Mouse (Mus musculus) heart, embryonic 11.5 days (tissue): ENCODE data around the gene Ass1. TPM values are rescaled to one million over a fixed set of nuclear protein-coding genes. Genes with fewer than 3 reads are reported as not detected.

Experiments used
- ATAC-seq: fragments of 200-750 bp; cut with Nextera tagmentation; replicated peaks from 2 replicates; pipeline ENCODE4 v1.8.0; 2017; ENCODE audit warnings: moderate library complexity; ENCODE audit not compliant: insufficient number of reproducible peaks, low FRiP score, low TSS enrichment
- H3K27ac ChIP-seq: fragments of 300-500 bp; sonication (generic); 2 replicates; pipeline ENCODE4 v1.5.1; 2014; ENCODE audit warnings: mild to moderate bottlenecking, low read depth, low read length
- H3K27me3 ChIP-seq: fragments of 300-500 bp; sonication (generic); 2 replicates; pipeline ENCODE4 v1.6.1; 2014; ENCODE audit warnings: mild to moderate bottlenecking, low read length, mixed read lengths; ENCODE audit not compliant: control insufficient read depth, insufficient read depth
- H3K36me3 ChIP-seq: fragments of 300-500 bp; sonication (generic); 2 replicates; pipeline ENCODE4 v1.6.1; 2014; ENCODE audit warnings: mild to moderate bottlenecking, low read length, moderate library complexity, mixed read lengths; ENCODE audit not compliant: control insufficient read depth, insufficient read depth
- H3K4me1 ChIP-seq: fragments of 300-500 bp; sonication (generic); 2 replicates; pipeline ENCODE4 v1.6.1; 2014; ENCODE audit warnings: low read length; ENCODE audit not compliant: control insufficient read depth, insufficient read depth
- H3K4me2 ChIP-seq: fragments of 300-500 bp; sonication (generic); 2 replicates; pipeline ENCODE4 v1.6.1; 2014; ENCODE audit warnings: mild to moderate bottlenecking, moderate library complexity
- H3K4me3 ChIP-seq: fragments of 300-500 bp; sonication (generic); 2 replicates; pipeline ENCODE4 v1.5.1; 2014; ENCODE audit warnings: low read depth, low read length
- H3K9ac ChIP-seq: fragments of 300-500 bp; sonication (generic); 2 replicates; pipeline ENCODE4 v1.6.1; 2014; ENCODE audit warnings: mild to moderate bottlenecking, low read depth, low read length, moderate library complexity
- H3K9me3 ChIP-seq: fragments of 300-500 bp; sonication (generic); replicated peaks from 2 replicates; pipeline ENCODE4 v1.6.1; 2016; ENCODE audit warnings: low read length; ENCODE audit not compliant: control insufficient read depth
- whole genome bisulfite sequencing: fragments of 180-500 bp; shearing (Covaris S2); extraction: QIAGEN DNeasy Blood & Tissue Kit; methylation state at CpG from one replicate; pipeline ENCODE4 v1.1.7; 2014; ENCODE audit not compliant: insufficient replicate concordance; 5-methylcytosine and 5-hydroxymethylcytosine counted together
- polyA plus RNA-seq: library from polyadenylated mRNA; unstranded; fragments of >200 nt; fragmentation: Nextera tagmentation; extraction: Ambion mirVana; gene quantifications from 2 replicates; pipeline ENCODE4 v1.2.1, GENCODE M21; 2014

Gene Ass1
- polyA plus RNA-seq, 1 experiment from 2014 or later = 9.0 TPM

DNA sequence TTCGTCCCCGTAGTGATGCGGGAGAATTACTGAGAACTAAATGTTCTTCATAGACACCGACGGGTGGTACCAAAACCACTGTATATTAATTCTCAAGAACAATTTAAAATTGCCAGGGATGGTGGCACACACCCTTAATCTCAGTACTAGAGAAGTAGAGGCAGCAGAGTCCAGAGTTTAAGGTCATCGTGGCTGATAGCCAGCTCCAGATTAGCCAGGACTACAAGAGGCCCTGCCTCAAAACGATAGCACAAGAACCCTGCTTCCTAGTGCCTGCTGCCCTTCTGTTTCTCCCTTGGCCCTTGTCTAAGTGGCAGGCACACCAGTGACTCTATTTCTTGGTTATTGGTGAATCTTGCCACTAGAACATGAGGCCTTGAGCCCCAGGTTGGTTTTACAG is 9.1 kb upstream of the Ass1 start:
- Histone ChIP-seq H3K27ac (no peak overlapping the region), H3K9ac (no peak overlapping the region), H3K27me3 (peaks cover 62% of the 10 kb centered on the region), H3K9me3 (no peaks in the 10 kb centered on the region), H3K36me3 (no peaks in the 10 kb centered on the region), H3K4me3 (no peak overlapping the region), H3K4me2 (no peak overlapping the region), H3K4me1 (peaks cover 3% of the 10 kb centered on the region)
- no peak for ATAC-seq
- 67% methylated on average over 7 of the region's 7 CpGs for WGBS

DNA sequence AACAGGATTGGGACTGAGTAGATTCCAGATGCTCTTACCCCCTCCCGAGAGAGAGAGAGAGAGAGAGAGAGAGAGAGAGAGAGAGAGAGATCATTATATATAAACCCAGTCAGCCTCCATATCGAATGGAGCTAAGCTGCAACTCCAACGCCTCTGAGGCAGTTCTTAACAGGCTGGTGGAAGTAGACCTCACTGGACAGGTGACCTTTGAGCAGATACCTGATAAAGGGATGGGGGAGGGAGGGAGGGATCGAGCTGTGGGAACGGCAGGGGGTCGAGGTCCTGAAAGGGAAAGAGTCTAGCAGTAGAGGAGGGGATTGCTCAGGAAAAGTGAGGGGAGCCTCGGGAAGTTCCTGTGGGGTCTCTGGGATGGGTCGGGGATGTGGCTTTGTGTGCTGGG is 8.0 kb upstream of the Ass1 start:
- peaks cover 3% of the 10 kb centered on the region for H3K4me1 ChIP-seq
- no peaks in the 10 kb centered on the region for H3K9me3 ChIP-seq
- no peak overlapping the region for H3K4me3 ChIP-seq
- WGBS = 31% methylated on average over 8 of the region's 8 CpGs
- H3K27ac ChIP-seq = no peak overlapping the region
- no peak overlapping the region for H3K9ac ChIP-seq
- no peak for ATAC-seq
- H3K27me3 ChIP-seq = peaks cover 60% of the 10 kb centered on the region
- H3K36me3 ChIP-seq = no peaks in the 10 kb centered on the region
- H3K4me2 ChIP-seq = no peak overlapping the region

- Histone ChIP-seq H3K4me2 (no peak overlapping the region), H3K4me3 (no peak overlapping the region), H3K4me1 (peaks cover 3% of the 10 kb centered on the region), H3K27me3 (peaks cover 48% of the 10 kb centered on the region), H3K36me3 (no peaks in the 10 kb centered on the region), H3K27ac (no peak overlapping the region), H3K9me3 (no peaks in the 10 kb centered on the region), H3K9ac (no peak overlapping the region)
- 71% methylated on average over 7 of the region's 7 CpGs for WGBS
- ATAC-seq = no peak
Measured at GRCm38 (mm10) chr2:31463253-31463652, 6.8 kb upstream of the Ass1 start.

- no peak overlapping the region for H3K27ac ChIP-seq
- no peak overlapping the region for H3K4me2 ChIP-seq
- H3K9me3 ChIP-seq = no peaks in the 10 kb centered on the region
- no peak overlapping the region for H3K4me3 ChIP-seq
- H3K9ac ChIP-seq = no peak overlapping the region
- 48% methylated on average over 8 of the region's 8 CpGs for WGBS
- H3K4me1 ChIP-seq = peaks cover 3% of the 10 kb centered on the region
- H3K27me3 ChIP-seq = peaks cover 47% of the 10 kb centered on the region
- no peak for ATAC-seq
- H3K36me3 ChIP-seq = no peaks in the 10 kb centered on the region
Measured at GRCm38 (mm10) chr2:31463696-31464528, 6.1 kb upstream of the Ass1 start.

- Histone ChIP-seq H3K27me3 (peaks cover 48% of the 10 kb centered on the region), H3K4me3 (no peak overlapping the region), H3K4me1 (peaks cover 3% of the 10 kb centered on the region), H3K4me2 (no peak overlapping the region), H3K36me3 (no peaks in the 10 kb centered on the region), H3K9me3 (no peaks in the 10 kb centered on the region), H3K9ac (no peak overlapping the region), H3K27ac (no peak overlapping the region)
- no peak for ATAC-seq
- WGBS = 81% methylated on average over 6 of the region's 6 CpGs
Measured at GRCm38 (mm10) chr2:31464529-31464910, 5.5 kb upstream of the Ass1 start.

GRCm38 (mm10) chr2:31467457-31467856 is 2.5 kb upstream of the Ass1 start:
- no peak overlapping the region for H3K4me3 ChIP-seq
- no peaks in the 10 kb centered on the region for H3K36me3 ChIP-seq
- ATAC-seq = no peak
- WGBS = 75% methylated on average over 1 of the region's 1 CpGs
- peaks cover 4% of the 10 kb centered on the region; the same call in 1 of the 2 replicates for H3K4me1 ChIP-seq
- H3K9ac ChIP-seq = no peak overlapping the region
- no peaks in the 10 kb centered on the region for H3K9me3 ChIP-seq
- H3K4me2 ChIP-seq = no peak overlapping the region
- H3K27ac ChIP-seq = no peak overlapping the region
- H3K27me3 ChIP-seq = peaks cover 48% of the 10 kb centered on the region

- no peak for ATAC-seq
- no peak overlapping the region for H3K9ac ChIP-seq
- peaks cover 40% of the 10 kb centered on the region for H3K27me3 ChIP-seq
- no peak overlapping the region for H3K4me2 ChIP-seq
- H3K36me3 ChIP-seq = no peaks in the 10 kb centered on the region
- no peak overlapping the region for H3K27ac ChIP-seq
- H3K4me1 ChIP-seq = 0 out of 2 replicates have a peak, but pooled peaks cover 4% of the 10 kb centered on the region
- H3K4me3 ChIP-seq = no peak overlapping the region
- WGBS = 72% methylated on average over 7 of the region's 7 CpGs
- H3K9me3 ChIP-seq = no peaks in the 10 kb centered on the region
Measured at GRCm38 (mm10) chr2:31468857-31469256, 1.1 kb upstream of the Ass1 start.

DNA sequence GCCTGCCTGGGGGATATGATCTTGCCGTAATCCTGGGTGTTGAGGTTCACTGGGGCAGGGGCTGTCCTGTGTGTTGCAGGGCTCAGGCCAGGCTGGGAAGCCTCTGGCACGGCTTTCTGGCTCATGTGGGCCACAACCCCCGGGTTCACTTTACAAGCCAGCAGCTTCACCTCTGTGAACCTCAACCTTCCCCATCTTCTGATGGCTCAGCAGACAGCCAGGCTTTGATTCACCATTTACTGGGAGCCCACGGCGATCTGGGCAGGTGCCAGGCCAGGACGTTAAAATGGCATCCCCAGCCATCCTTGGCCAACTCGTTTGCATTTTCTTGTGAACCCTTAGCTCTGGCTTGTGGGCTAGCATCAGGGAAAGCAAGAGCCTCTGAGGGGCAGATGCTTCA is 527 bp upstream of the Ass1 start:
- Histone ChIP-seq H3K36me3 (no peaks in the 10 kb centered on the region), H3K9ac (0 out of 2 replicates have a peak overlapping the region, but pooled peaks have one; percentile 13), H3K9me3 (no peaks in the 10 kb centered on the region), H3K4me2 (peak overlapping the region; percentile 80), H3K4me1 (0 out of 2 replicates have a peak, but pooled peaks cover 4% of the 10 kb centered on the region), H3K27ac (no peak overlapping the region), H3K27me3 (peaks cover 35% of the 10 kb centered on the region), H3K4me3 (peak overlapping the region; percentile 42)
- 29% methylated on average over 7 of the region's 7 CpGs for whole genome bisulfite sequencing
- no peak for ATAC-seq
